Mouse (Mus musculus) heart, embryonic 11.5 days (tissue): ENCODE results near the gene Olfr987. TPM values are rescaled to one million over a fixed set of nuclear protein-coding genes. Genes with fewer than 3 reads are reported as not detected.
"Not testable (repeated sequence)": the region's sequence is repeated elsewhere in the genome, so short reads cannot be mapped to it uniquely, and the experiment has no call there.

ENCODE experiments used
- ATAC-seq: fragments of 200-750 bp; cut with Nextera tagmentation; replicated peaks from 2 replicates; pipeline ENCODE4 v1.8.0; 2017; ENCODE audit warnings: moderate library complexity; ENCODE audit not compliant: insufficient number of reproducible peaks, low FRiP score, low TSS enrichment
- H3K27ac ChIP-seq: fragments of 300-500 bp; sonication (generic); 2 replicates; pipeline ENCODE4 v1.5.1; 2014; ENCODE audit warnings: mild to moderate bottlenecking, low read depth, low read length
- H3K27me3 ChIP-seq: fragments of 300-500 bp; sonication (generic); 2 replicates; pipeline ENCODE4 v1.6.1; 2014; ENCODE audit warnings: mild to moderate bottlenecking, low read length, mixed read lengths; ENCODE audit not compliant: control insufficient read depth, insufficient read depth
- H3K36me3 ChIP-seq: fragments of 300-500 bp; sonication (generic); 2 replicates; pipeline ENCODE4 v1.6.1; 2014; ENCODE audit warnings: mild to moderate bottlenecking, low read length, moderate library complexity, mixed read lengths; ENCODE audit not compliant: control insufficient read depth, insufficient read depth
- H3K4me1 ChIP-seq: fragments of 300-500 bp; sonication (generic); 2 replicates; pipeline ENCODE4 v1.6.1; 2014; ENCODE audit warnings: low read length; ENCODE audit not compliant: control insufficient read depth, insufficient read depth
- H3K4me2 ChIP-seq: fragments of 300-500 bp; sonication (generic); 2 replicates; pipeline ENCODE4 v1.6.1; 2014; ENCODE audit warnings: mild to moderate bottlenecking, moderate library complexity
- H3K4me3 ChIP-seq: fragments of 300-500 bp; sonication (generic); 2 replicates; pipeline ENCODE4 v1.5.1; 2014; ENCODE audit warnings: low read depth, low read length
- H3K9ac ChIP-seq: fragments of 300-500 bp; sonication (generic); 2 replicates; pipeline ENCODE4 v1.6.1; 2014; ENCODE audit warnings: mild to moderate bottlenecking, low read depth, low read length, moderate library complexity
- H3K9me3 ChIP-seq: fragments of 300-500 bp; sonication (generic); replicated peaks from 2 replicates; pipeline ENCODE4 v1.6.1; 2016; ENCODE audit warnings: low read length; ENCODE audit not compliant: control insufficient read depth
- WGBS: fragments of 180-500 bp; shearing (Covaris S2); extraction: QIAGEN DNeasy Blood & Tissue Kit; methylation state at CpG from one replicate; pipeline ENCODE4 v1.1.7; 2014; ENCODE audit not compliant: insufficient replicate concordance; 5-methylcytosine and 5-hydroxymethylcytosine counted together
- polyA plus RNA-seq: library from polyadenylated mRNA; unstranded; fragments of >200 nt; fragmentation: Nextera tagmentation; extraction: Ambion mirVana; gene quantifications from 2 replicates; pipeline ENCODE4 v1.2.1, GENCODE M21; 2014

Gene Olfr987
- polyA plus RNA-seq: not detected in 2 replicates

DNA sequence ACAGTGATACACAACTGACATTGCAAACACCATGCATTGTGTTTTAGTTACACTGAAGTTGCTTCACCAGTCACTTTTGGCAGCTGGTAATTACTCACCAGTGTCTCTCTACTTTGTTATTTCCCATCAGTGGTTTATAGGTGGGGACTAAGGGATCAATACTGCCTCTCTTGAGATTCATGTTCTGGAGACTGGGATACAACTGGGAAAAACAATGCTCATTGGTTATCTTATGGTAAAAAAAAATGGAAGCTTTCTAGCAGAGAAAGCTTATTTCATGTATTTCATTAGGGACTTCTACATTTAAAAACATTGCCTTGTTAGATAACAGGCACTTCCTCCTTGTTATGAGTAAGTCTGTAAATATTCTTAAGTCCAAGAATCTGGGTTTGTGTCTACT, at the start of gene Olfr987:
Gene Olfr987 (minus strand): TSS at position 101 of the 400 bp plus-strand sequence.
- not testable (repeated sequence) for H3K9ac ChIP-seq, H3K27me3 ChIP-seq

GRCm38 (mm10) chr2:85363127-85363526, 24.0 kb upstream of the Olfr987 start, which contains the start of gene Olfr988:
Gene Olfr988 (minus strand): TSS chr2:85363227.
- not testable (repeated sequence) for H3K27me3 ChIP-seq, H3K36me3 ChIP-seq, ATAC-seq, H3K27ac ChIP-seq, H3K4me3 ChIP-seq, H3K4me2 ChIP-seq, H3K4me1 ChIP-seq, H3K9ac ChIP-seq, H3K9me3 ChIP-seq

More for the DNA sequence above, at the start of gene Olfr987:
- ATAC-seq, H3K4me3 ChIP-seq, H3K27ac ChIP-seq, H3K4me2 ChIP-seq, H3K9me3 ChIP-seq, H3K36me3 ChIP-seq, H3K4me1 ChIP-seq: not testable (repeated sequence)

DNA sequence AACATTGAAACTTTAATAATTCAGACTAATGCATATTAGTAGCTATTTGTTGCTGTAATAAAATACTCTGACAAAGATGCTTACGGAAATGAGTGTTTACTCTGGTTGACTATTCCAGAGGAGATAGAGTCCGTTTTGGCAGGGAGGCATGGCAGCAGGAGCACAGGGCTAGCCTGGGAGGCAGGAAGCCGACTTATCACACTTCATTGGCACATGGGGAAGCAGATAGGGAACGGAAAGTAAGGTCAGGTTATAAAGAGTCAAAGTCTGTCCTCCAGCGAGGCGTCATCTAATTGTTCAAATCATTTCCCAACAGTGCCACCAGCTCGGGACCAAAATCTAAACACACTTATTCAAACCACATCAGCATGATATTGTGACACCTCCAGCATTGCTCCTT, 857 bp upstream of the Olfr987 start:
- ATAC-seq: no peak
- H3K36me3 ChIP-seq: no peaks in the 10 kb centered on the region

GRCm38 (mm10) chr2:85319106-85319505, 20.0 kb downstream of the Olfr987 start:
- Histone ChIP-seq H3K27ac (no peak overlapping the region), H3K36me3 (no peaks in the 10 kb centered on the region), H3K4me1 (no peaks in the 10 kb centered on the region), H3K9me3 (no peaks in the 10 kb centered on the region), H3K4me2 (no peak overlapping the region), H3K27me3 (no peaks in the 10 kb centered on the region), H3K9ac (no peak overlapping the region), H3K4me3 (no peak overlapping the region)
- no peak for ATAC-seq
- 83% methylated on average over 1 of the region's 1 CpGs for WGBS

More for the DNA sequence above, 857 bp upstream of the Olfr987 start:
- Histone ChIP-seq H3K27ac (no peak overlapping the region), H3K9me3 (no peaks in the 10 kb centered on the region), H3K9ac (no peak overlapping the region), H3K27me3 (no peaks in the 10 kb centered on the region), H3K4me3 (no peak overlapping the region), H3K4me2 (no peak overlapping the region), H3K4me1 (no peaks in the 10 kb centered on the region)
- WGBS: 45% methylated on average over 7 of the region's 7 CpGs

DNA sequence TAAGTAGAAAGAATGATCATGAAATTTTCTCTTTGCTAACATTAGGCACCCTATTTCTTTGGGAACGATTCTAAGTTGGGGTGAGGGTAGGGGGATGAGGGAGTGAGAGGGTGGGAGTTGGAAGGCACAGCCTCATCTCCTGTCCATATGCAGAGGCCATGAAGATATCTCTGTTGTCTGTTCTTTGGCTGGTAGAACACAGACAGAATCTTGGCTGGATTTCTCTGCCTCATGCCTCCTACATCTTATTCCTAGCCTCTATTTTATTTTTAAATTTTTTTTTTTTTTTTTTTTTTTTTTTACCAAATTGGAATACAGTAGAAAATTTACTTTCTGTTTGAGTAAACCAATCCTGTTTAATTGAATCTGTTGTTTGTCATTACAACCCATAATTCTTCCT, 53.7 kb downstream of the Olfr987 start:
- H3K4me1 ChIP-seq: peaks cover 5% of the 10 kb centered on the region; the same call in 1 of the 2 replicates
- no peak for ATAC-seq
- H3K4me2 ChIP-seq: no peak overlapping the region
- H3K27ac ChIP-seq: no peak overlapping the region
- no peaks in the 10 kb centered on the region for H3K27me3 ChIP-seq
- no peak overlapping the region for H3K4me3 ChIP-seq
- WGBS: 60% methylated on average over 1 of the region's 1 CpGs
- no peaks in the 10 kb centered on the region for H3K36me3 ChIP-seq
- H3K9me3 ChIP-seq: no peaks in the 10 kb centered on the region
- no peak overlapping the region for H3K9ac ChIP-seq

- H3K9me3 ChIP-seq: no peaks in the 10 kb centered on the region
- no peak; the same call in 1 of the 2 replicates for ATAC-seq
- H3K4me1 ChIP-seq: peaks cover 5% of the 10 kb centered on the region; the same call in 1 of the 2 replicates
- no peaks in the 10 kb centered on the region for H3K36me3 ChIP-seq
- no peaks in the 10 kb centered on the region for H3K27me3 ChIP-seq
- no peak overlapping the region; the same call in 1 of the 2 replicates for H3K9ac ChIP-seq
- no peak overlapping the region for H3K4me2 ChIP-seq
- WGBS: 25% methylated on average over 6 of the region's 6 CpGs
- no peak overlapping the region for H3K4me3 ChIP-seq
- H3K27ac ChIP-seq: peak overlapping the region; percentile 7; the same call in 1 of the 2 replicates
These were observed 54.5 kb downstream of the Olfr987 start for GRCm38 (mm10) chr2:85284626-85285025.

- no peak overlapping the region for H3K4me3 ChIP-seq
- WGBS: 84% methylated on average over 8 of the region's 8 CpGs
- H3K4me1 ChIP-seq: peaks cover 5% of the 10 kb centered on the region; the same call in 1 of the 2 replicates
These were observed 55.3 kb downstream of the Olfr987 start for GRCm38 (mm10) chr2:85283631-85284466.

GRCm38 (mm10) chr2:85281023-85281422, 58.1 kb downstream of the Olfr987 start:
- no peaks in the 10 kb centered on the region for H3K36me3 ChIP-seq
- no peak overlapping the region for H3K4me2 ChIP-seq
- no peak overlapping the region for H3K27ac ChIP-seq
- no peak overlapping the region for H3K9ac ChIP-seq
- no peaks in the 10 kb centered on the region for H3K27me3 ChIP-seq
- no peaks in the 10 kb centered on the region for H3K9me3 ChIP-seq
- H3K4me3 ChIP-seq: no peak overlapping the region
- H3K4me1 ChIP-seq: peaks cover 5% of the 10 kb centered on the region; the same call in 1 of the 2 replicates
- ATAC-seq: peak; percentile 63; the same call in 1 of the 2 replicates
- WGBS: 30% methylated on average over 4 of the region's 4 CpGs

More at GRCm38 (mm10) chr2:85283631-85284466, 55.3 kb downstream of the Olfr987 start:
- no peaks in the 10 kb centered on the region for H3K27me3 ChIP-seq
- no peaks in the 10 kb centered on the region for H3K9me3 ChIP-seq
- H3K36me3 ChIP-seq: no peaks in the 10 kb centered on the region
- ATAC-seq: no peak
- H3K4me2 ChIP-seq: no peak overlapping the region
- no peak overlapping the region for H3K27ac ChIP-seq
- H3K9ac ChIP-seq: no peak overlapping the region
